Mouse (Mus musculus): ENCODE measurements around the gene Map4k3.

Map4k3 gene

DNA sequence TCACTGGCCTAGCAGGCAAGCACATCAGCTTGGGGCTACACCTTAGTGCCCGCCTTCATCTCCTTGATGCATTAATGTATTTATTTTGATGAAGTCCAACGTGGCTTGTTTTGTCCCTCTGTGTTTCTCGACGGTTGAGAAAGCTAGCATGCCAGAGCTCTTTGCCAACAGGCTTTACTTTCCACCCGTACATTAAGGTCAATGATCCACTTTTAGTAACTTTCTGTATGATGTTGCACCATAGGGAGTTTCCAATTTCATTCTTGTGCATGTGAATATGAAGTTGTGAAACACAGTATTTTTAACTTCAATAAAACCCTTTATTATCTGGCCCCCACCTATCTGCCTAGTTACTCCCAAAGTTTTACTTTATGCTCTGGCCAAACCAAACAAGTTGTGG is 42.2 kb downstream of the Map4k3 start:
- H3K4me1 ChIP-seq (replicated peaks; ENCODE audit: low read depth, low read length) = peaks cover 69% of the 10 kb centered on the region
- no peaks in the 10 kb centered on the region for H3K27me3 ChIP-seq (ENCODE audit: insufficient read depth, low read length)

GRCm38 (mm10) chr17:80683821-80684576 is 44.3 kb downstream of the Map4k3 start:
- no peak for TF ChIP-seq NANOG (IDR thresholded peaks at IDR 0.05; ENCODE audit: borderline replicate concordance, low read length)
- no peak for TF ChIP-seq CTCF (conservative IDR thresholded peaks at IDR 0.05; ENCODE audit: low read length)
- no peak for TF ChIP-seq POU5F1 (IDR thresholded peaks at IDR 0.05; ENCODE audit: borderline replicate concordance, low read length)
- Histone ChIP-seq H3K27me3 (ENCODE audit: insufficient read depth, low read length) (no peaks in the 10 kb centered on the region), H3K9me3 (ENCODE audit: low read length) (no peaks in the 10 kb centered on the region), H3K4me1 (replicated peaks; ENCODE audit: low read depth, low read length) (peaks cover 66% of the 10 kb centered on the region), H3K36me3 (ENCODE audit: insufficient read depth, low read length) (peaks cover 21% of the 10 kb centered on the region), H3K4me3 (replicated peaks; ENCODE audit: low read length) (no peak overlapping the region)

More for the DNA sequence above, 42.2 kb downstream of the Map4k3 start:
- H3K36me3 ChIP-seq (ENCODE audit: insufficient read depth, low read length) = peaks cover 14% of the 10 kb centered on the region
- no peak for TF ChIP-seq POU5F1 (IDR thresholded peaks at IDR 0.05; ENCODE audit: borderline replicate concordance, low read length)
- TF ChIP-seq NANOG (IDR thresholded peaks at IDR 0.05; ENCODE audit: borderline replicate concordance, low read length) = no peak
- TF ChIP-seq CTCF (conservative IDR thresholded peaks at IDR 0.05; ENCODE audit: low read length) = no peak
- H3K9me3 ChIP-seq (ENCODE audit: low read length) = no peaks in the 10 kb centered on the region
- no peak overlapping the region for H3K4me3 ChIP-seq (replicated peaks; ENCODE audit: low read length)

DNA sequence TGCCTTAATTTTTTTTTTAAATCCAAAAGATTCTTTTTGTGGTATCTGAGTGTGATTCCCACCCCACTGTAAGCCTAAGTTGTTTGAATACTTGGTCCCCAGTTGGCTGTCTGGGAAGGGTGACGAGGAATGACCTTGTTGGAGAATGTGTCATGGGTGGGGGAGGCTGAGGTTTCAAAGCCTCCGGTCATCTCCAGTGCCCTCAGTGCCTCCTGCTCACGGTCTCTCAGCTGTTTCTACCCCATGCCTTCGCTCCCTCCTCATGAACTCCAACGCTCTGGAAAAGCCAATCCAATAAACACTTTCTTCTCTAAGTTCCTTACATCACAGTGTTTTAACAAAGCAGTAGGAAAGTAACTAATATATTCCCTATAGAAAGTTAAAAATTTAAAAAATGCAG is 45.2 kb downstream of the Map4k3 start:
- Histone ChIP-seq H3K27me3 (ENCODE audit: insufficient read depth, low read length) (no peaks in the 10 kb centered on the region), H3K4me1 (replicated peaks; ENCODE audit: low read depth, low read length) (peaks cover 67% of the 10 kb centered on the region), H3K9me3 (ENCODE audit: low read length) (no peaks in the 10 kb centered on the region), H3K4me3 (replicated peaks; ENCODE audit: low read length) (no peak overlapping the region), H3K36me3 (ENCODE audit: insufficient read depth, low read length) (peaks cover 27% of the 10 kb centered on the region)
- TF ChIP-seq NANOG (IDR thresholded peaks at IDR 0.05; ENCODE audit: borderline replicate concordance, low read length) (no peak), CTCF (conservative IDR thresholded peaks at IDR 0.05; ENCODE audit: low read length) (no peak), POU5F1 (IDR thresholded peaks at IDR 0.05; ENCODE audit: borderline replicate concordance, low read length) (no peak)

- H3K9me3 ChIP-seq (ENCODE audit: low read length) = no peaks in the 10 kb centered on the region
- no peak overlapping the region for H3K4me3 ChIP-seq (replicated peaks; ENCODE audit: low read length)
- TF ChIP-seq CTCF (conservative IDR thresholded peaks at IDR 0.05; ENCODE audit: low read length) (no peak), NANOG (IDR thresholded peaks at IDR 0.05; ENCODE audit: borderline replicate concordance, low read length) (no peak), POU5F1 (IDR thresholded peaks at IDR 0.05; ENCODE audit: borderline replicate concordance, low read length) (no peak)
- H3K4me1 ChIP-seq (replicated peaks; ENCODE audit: low read depth, low read length) = peaks cover 53% of the 10 kb centered on the region
- H3K27me3 ChIP-seq (ENCODE audit: insufficient read depth, low read length) = no peaks in the 10 kb centered on the region
- peaks cover 28% of the 10 kb centered on the region for H3K36me3 ChIP-seq (ENCODE audit: insufficient read depth, low read length)
Observed at GRCm38 (mm10) chr17:80678190-80678589, 50.1 kb downstream of the Map4k3 start.

- peaks cover 28% of the 10 kb centered on the region for H3K36me3 ChIP-seq (ENCODE audit: insufficient read depth, low read length)
- no peaks in the 10 kb centered on the region for H3K9me3 ChIP-seq (ENCODE audit: low read length)
- H3K4me3 ChIP-seq (replicated peaks; ENCODE audit: low read length) = no peak overlapping the region
- no peaks in the 10 kb centered on the region for H3K27me3 ChIP-seq (ENCODE audit: insufficient read depth, low read length)
- H3K4me1 ChIP-seq (replicated peaks; ENCODE audit: low read depth, low read length) = peaks cover 48% of the 10 kb centered on the region
- no peak for TF ChIP-seq NANOG (IDR thresholded peaks at IDR 0.05; ENCODE audit: borderline replicate concordance, low read length)
- TF ChIP-seq POU5F1 (IDR thresholded peaks at IDR 0.05; ENCODE audit: borderline replicate concordance, low read length) = no peak
- TF ChIP-seq CTCF (conservative IDR thresholded peaks at IDR 0.05; ENCODE audit: low read length) = no peak
Observed at GRCm38 (mm10) chr17:80676859-80677535, 51.3 kb downstream of the Map4k3 start.

DNA sequence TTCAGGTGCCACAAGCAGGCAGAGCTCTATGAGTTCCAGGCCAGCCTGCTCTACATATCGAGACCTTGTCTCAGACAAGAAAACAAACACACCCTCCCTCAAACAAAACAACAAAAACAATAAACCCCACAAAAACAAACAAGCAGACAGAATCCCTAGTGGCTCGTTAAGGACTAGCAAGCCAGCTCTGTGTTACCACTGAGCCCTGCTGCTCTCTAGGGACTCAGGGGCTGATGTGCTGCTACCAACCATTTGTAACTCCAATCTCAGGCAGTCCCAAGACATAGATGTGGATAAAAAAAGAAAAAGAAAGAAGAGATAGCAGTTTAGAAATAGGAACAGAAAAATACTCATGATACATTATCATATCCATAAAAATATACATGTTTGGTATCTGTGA is 52.1 kb downstream of the Map4k3 start:
- peaks cover 51% of the 10 kb centered on the region for H3K4me1 ChIP-seq (replicated peaks; ENCODE audit: low read depth, low read length)
- no peak overlapping the region for H3K4me3 ChIP-seq (replicated peaks; ENCODE audit: low read length)
- no peaks in the 10 kb centered on the region for H3K9me3 ChIP-seq (ENCODE audit: low read length)
- no peaks in the 10 kb centered on the region for H3K27me3 ChIP-seq (ENCODE audit: insufficient read depth, low read length)
- TF ChIP-seq NANOG (IDR thresholded peaks at IDR 0.05; ENCODE audit: borderline replicate concordance, low read length) (no peak), CTCF (conservative IDR thresholded peaks at IDR 0.05; ENCODE audit: low read length) (no peak; the same call in 1 of the 2 replicates), POU5F1 (IDR thresholded peaks at IDR 0.05; ENCODE audit: borderline replicate concordance, low read length) (no peak)
- peaks cover 28% of the 10 kb centered on the region for H3K36me3 ChIP-seq (ENCODE audit: insufficient read depth, low read length)

- Histone ChIP-seq H3K36me3 (ENCODE audit: insufficient read depth, low read length) (0 out of 2 replicates have a peak, but pooled peaks cover 5% of the 10 kb centered on the region), H3K4me3 (replicated peaks; ENCODE audit: low read length) (no peak overlapping the region), H3K27me3 (ENCODE audit: insufficient read depth, low read length) (no peaks in the 10 kb centered on the region), H3K9me3 (ENCODE audit: low read length) (no peaks in the 10 kb centered on the region), H3K4me1 (replicated peaks; ENCODE audit: low read depth, low read length) (peaks cover 64% of the 10 kb centered on the region)
- TF ChIP-seq POU5F1 (IDR thresholded peaks at IDR 0.05; ENCODE audit: borderline replicate concordance, low read length) = no peak
- TF ChIP-seq CTCF (conservative IDR thresholded peaks at IDR 0.05; ENCODE audit: low read length) = no peak
- TF ChIP-seq NANOG (IDR thresholded peaks at IDR 0.05; ENCODE audit: borderline replicate concordance, low read length) = no peak
Observed at GRCm38 (mm10) chr17:80670395-80670794, 57.9 kb downstream of the Map4k3 start.

DNA sequence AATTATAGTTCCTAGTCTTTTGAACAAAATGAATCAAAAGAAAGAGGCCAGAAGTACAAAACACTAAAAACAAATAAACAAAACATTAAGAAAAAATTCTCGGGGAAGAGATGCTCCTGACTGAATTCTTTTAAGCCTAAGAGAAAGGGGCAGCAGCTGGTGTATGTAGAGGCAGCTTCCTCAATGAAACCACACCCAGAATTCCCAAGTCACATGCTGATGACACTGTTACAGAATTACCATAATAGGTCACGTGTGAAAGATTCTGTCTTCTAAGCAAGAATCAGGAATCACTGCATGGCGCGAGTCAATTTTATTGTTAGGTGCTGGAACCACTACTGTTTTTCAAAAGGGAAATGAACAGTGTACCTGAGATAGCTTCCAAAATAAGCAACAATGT is 64.7 kb downstream of the Map4k3 start:
- TF ChIP-seq CTCF (conservative IDR thresholded peaks at IDR 0.05; ENCODE audit: low read length) = no peak
- no peaks in the 10 kb centered on the region for H3K9me3 ChIP-seq (ENCODE audit: low read length)
- no peaks in the 10 kb centered on the region for H3K27me3 ChIP-seq (ENCODE audit: insufficient read depth, low read length)
- no peak overlapping the region for H3K4me3 ChIP-seq (replicated peaks; ENCODE audit: low read length)
- peaks cover 9% of the 10 kb centered on the region for H3K36me3 ChIP-seq (ENCODE audit: insufficient read depth, low read length)
- H3K4me1 ChIP-seq (replicated peaks; ENCODE audit: low read depth, low read length) = peaks cover 90% of the 10 kb centered on the region
